Mouse (Mus musculus): ENCODE data around the gene Atpaf1. TPM values are rescaled to one million over a fixed set of nuclear protein-coding genes. Genes with fewer than 3 reads are reported as not detected.

Gene Atpaf1
- polyA plus RNA-seq, 1 experiment: 0.33 TPM

DNA sequence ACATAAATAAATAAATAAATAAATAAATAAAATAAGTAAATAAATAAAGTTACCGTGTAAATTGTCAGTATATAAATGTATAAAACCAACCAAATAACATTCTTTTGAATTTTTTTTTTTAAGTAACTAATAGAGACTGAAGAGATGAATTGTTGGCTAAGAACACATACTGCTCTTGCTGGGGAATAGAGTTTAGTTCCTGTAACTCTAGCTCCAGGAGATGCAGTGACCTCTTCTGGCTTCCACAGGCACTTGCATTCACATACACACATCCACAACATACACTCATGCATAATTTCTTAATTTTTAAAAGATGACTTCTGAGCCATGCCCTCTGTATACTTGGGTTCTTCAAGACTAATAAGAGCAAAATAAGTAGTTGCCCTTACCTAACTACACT lies 29.8 kb upstream of the Atpaf1 start:
- Histone ChIP-seq H3K9me3 (ENCODE audit: control insufficient read depth, low read length) (no peaks in the 10 kb centered on the region), H3K27me3 (ENCODE audit: control insufficient read depth) (no peaks in the 10 kb centered on the region), H3K4me1 (ENCODE audit: control insufficient read depth) (no peaks in the 10 kb centered on the region), H3K36me3 (ENCODE audit: control insufficient read depth) (peaks cover 74% of the 10 kb centered on the region), H3K4me3 (replicated peaks) (no peak overlapping the region)
- TF ChIP-seq TAL1 (IDR thresholded peaks at IDR 0.05; ENCODE audit: low read length) (no peak), GATA1 (IDR thresholded peaks at IDR 0.05; ENCODE audit: low read length) (no peak)

DNA sequence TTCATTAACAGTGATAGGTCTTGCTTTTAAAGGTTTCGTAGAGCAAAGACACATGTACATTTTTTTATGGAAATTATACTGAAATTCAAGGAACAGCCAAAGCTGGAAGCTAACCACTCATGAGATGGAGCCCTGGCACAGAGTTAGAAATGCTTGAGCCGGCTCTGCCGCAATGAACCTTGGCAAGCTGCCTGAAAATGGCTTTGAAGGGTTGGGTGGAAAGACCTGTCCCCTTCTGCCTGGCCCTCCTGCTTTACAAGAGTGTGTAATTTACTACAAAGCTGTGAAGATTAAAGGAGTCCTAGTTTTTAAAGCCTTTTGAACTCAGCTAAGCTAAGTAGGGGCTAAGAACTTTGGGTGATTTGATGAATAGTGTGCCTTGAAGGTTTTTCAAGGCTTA lies 23.4 kb upstream of the Atpaf1 start:
- Histone ChIP-seq H3K36me3 (ENCODE audit: control insufficient read depth) (peaks cover 79% of the 10 kb centered on the region), H3K9me3 (ENCODE audit: control insufficient read depth, low read length) (no peaks in the 10 kb centered on the region)

DNA sequence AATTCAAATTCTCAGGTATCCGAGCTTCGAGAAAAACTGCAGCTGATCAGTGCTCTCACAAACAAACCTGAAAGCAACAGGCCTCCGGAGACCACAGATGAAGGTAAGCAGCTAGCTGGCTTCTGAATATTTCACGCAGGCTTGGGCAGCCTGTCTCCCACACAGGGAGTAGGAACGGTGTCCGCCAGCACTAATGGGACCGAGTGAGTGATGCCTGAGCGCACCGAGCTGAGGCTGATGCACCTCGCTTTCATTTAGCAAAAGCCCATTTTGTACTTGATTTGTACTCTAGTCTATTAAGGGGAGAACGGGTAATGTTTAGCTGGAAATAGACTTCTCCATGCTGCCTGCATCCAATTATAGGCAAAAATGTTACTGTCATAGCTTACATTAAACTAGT lies 20.0 kb upstream of the Atpaf1 start:
- TF ChIP-seq TAL1 (IDR thresholded peaks at IDR 0.05; ENCODE audit: low read length): no peak
- TF ChIP-seq GATA1 (IDR thresholded peaks at IDR 0.05; ENCODE audit: low read length): no peak
- H3K36me3 ChIP-seq (ENCODE audit: control insufficient read depth): peaks cover 80% of the 10 kb centered on the region

More for the DNA sequence above, 23.4 kb upstream of the Atpaf1 start:
- no peak for TF ChIP-seq TAL1 (IDR thresholded peaks at IDR 0.05; ENCODE audit: low read length)
- TF ChIP-seq GATA1 (IDR thresholded peaks at IDR 0.05; ENCODE audit: low read length): no peak
- Histone ChIP-seq H3K27me3 (ENCODE audit: control insufficient read depth) (no peaks in the 10 kb centered on the region), H3K4me1 (ENCODE audit: control insufficient read depth) (no peaks in the 10 kb centered on the region), H3K4me3 (replicated peaks) (no peak overlapping the region)

DNA sequence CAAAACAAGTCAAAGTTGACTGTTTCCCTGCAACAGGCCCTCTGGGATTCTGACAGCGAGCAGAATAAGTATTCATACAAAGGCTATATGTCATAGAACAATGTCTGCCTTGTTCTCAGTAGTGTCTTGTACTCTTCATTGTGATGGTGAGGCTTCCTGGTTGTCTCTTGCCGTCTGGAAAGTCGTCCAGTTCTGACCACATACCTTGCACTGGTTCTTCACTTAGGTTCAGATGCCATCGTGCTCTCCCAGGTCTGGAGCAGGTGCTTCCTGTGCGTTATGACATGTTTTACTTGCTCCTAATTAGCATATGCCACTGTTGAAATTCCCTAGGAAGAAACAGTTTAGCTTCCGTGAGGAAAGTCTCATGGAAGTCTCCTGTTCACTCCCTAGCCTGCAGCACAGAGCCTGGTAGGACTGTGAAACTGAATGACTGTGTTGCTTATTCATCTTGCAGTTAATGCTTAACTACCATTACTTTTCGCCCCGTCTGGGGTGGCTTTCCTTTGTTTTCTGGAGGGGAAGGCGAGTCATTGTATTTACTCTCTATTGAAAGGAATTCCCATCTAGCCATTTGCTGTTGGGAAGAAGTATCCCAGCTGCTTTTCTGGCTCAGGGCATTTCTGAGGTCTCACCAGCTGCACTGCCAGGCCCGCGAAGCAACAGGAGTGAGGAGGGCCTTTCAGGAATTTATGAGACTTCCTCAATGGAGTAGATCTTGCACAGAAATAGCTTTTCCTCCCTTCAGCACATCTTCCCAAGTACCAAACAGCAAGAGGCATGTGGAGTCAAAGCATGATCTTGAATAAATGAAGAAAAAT lies 16.8 kb upstream of the Atpaf1 start:
- TF ChIP-seq TAL1 (IDR thresholded peaks at IDR 0.05; ENCODE audit: low read length) (no peak), GATA1 (IDR thresholded peaks at IDR 0.05; ENCODE audit: low read length) (no peak)
- Histone ChIP-seq H3K4me1 (ENCODE audit: control insufficient read depth) (no peaks in the 10 kb centered on the region), H3K36me3 (ENCODE audit: control insufficient read depth) (peaks cover 82% of the 10 kb centered on the region)

More for the DNA sequence above, 20.0 kb upstream of the Atpaf1 start:
- Histone ChIP-seq H3K4me1 (ENCODE audit: control insufficient read depth) (no peaks in the 10 kb centered on the region), H3K27me3 (ENCODE audit: control insufficient read depth) (no peaks in the 10 kb centered on the region), H3K4me3 (replicated peaks) (no peak overlapping the region), H3K9me3 (ENCODE audit: control insufficient read depth, low read length) (no peaks in the 10 kb centered on the region)

DNA sequence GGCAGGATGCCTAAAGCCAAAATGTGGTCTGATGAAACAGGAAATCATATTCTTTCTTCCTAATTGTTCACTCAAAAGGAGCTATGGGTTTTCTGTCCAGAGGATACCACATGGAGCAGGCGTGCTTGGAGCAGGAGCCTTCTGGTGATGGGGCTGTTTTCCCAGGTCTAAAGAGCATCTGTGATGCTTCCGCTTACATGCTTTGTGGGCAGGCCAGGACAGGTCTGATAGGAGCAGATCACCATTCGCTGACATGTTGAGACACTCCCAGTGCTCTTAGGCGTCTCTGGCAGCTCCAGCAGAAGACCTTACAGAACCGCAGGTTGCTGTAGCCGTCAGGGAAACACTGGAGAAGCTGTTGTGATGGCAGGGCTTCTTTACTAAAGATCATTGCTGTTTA lies 9.6 kb upstream of the Atpaf1 start:
- TF ChIP-seq GATA1 (IDR thresholded peaks at IDR 0.05; ENCODE audit: low read length) (no peak), TAL1 (IDR thresholded peaks at IDR 0.05; ENCODE audit: low read length) (no peak)
- no peaks in the 10 kb centered on the region for H3K4me1 ChIP-seq (ENCODE audit: control insufficient read depth)
- H3K27me3 ChIP-seq (ENCODE audit: control insufficient read depth): no peaks in the 10 kb centered on the region
- H3K9me3 ChIP-seq (ENCODE audit: control insufficient read depth, low read length): no peaks in the 10 kb centered on the region
- no peak overlapping the region for H3K4me3 ChIP-seq (replicated peaks)
- H3K36me3 ChIP-seq (ENCODE audit: control insufficient read depth): peaks cover 60% of the 10 kb centered on the region

More for the DNA sequence above, 16.8 kb upstream of the Atpaf1 start:
- Histone ChIP-seq H3K9me3 (ENCODE audit: control insufficient read depth, low read length) (no peaks in the 10 kb centered on the region), H3K4me3 (replicated peaks) (no peak overlapping the region), H3K27me3 (ENCODE audit: control insufficient read depth) (no peaks in the 10 kb centered on the region)

DNA sequence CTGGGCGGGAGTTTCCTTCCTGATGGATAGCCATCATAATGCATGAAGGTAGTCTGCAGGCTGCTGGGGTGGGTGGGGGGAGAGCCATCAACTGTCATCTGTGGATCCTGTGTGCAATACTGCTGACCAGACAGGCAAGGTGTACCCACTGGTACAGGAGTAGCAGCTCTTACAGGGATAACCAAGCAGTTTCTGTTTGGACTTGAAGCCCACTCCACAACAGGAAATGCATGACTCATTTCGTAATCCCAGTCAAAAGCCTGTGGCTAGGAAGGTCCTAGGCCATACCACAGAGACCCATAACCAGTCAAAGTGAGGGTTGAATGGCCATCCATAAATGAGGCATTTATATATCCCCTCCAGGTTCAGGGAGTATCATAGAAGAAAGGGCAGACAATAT lies 7.0 kb upstream of the Atpaf1 start:
- no peak overlapping the region for H3K4me3 ChIP-seq (replicated peaks)
- no peaks in the 10 kb centered on the region for H3K4me1 ChIP-seq (ENCODE audit: control insufficient read depth)
- no peaks in the 10 kb centered on the region for H3K27me3 ChIP-seq (ENCODE audit: control insufficient read depth)
- TF ChIP-seq TAL1 (IDR thresholded peaks at IDR 0.05; ENCODE audit: low read length) (no peak), GATA1 (IDR thresholded peaks at IDR 0.05; ENCODE audit: low read length) (no peak)
- H3K36me3 ChIP-seq (ENCODE audit: control insufficient read depth): peaks cover 41% of the 10 kb centered on the region
- H3K9me3 ChIP-seq (ENCODE audit: control insufficient read depth, low read length): no peaks in the 10 kb centered on the region

DNA sequence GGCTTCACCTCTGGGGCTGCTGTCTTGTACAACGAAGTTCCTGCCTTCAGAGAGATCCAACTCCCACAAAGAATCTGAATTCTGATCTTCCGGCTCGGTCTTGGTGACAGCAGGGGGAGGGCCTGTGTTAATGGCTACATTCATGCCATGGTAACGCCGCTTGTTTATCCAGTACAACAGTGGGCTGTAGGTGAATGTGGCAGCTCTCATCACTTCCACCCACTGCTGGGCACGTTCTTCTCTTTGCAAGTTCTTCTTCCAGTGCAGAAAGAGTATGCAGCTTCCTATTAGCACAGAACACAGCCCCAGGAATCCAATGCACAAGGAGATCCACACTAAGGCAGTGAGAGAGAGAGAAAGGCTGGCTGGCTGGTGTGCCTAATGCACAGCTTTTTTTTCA lies 4.3 kb upstream of the Atpaf1 start:
- H3K27me3 ChIP-seq (ENCODE audit: control insufficient read depth): no peaks in the 10 kb centered on the region
- TF ChIP-seq TAL1 (IDR thresholded peaks at IDR 0.05; ENCODE audit: low read length): no peak
- TF ChIP-seq GATA1 (IDR thresholded peaks at IDR 0.05; ENCODE audit: low read length): no peak
- peaks cover 18% of the 10 kb centered on the region for H3K36me3 ChIP-seq (ENCODE audit: control insufficient read depth)
- peaks cover 19% of the 10 kb centered on the region for H3K4me1 ChIP-seq (ENCODE audit: control insufficient read depth)
- H3K9me3 ChIP-seq (ENCODE audit: control insufficient read depth, low read length): no peaks in the 10 kb centered on the region
- no peak overlapping the region for H3K4me3 ChIP-seq (replicated peaks)

DNA sequence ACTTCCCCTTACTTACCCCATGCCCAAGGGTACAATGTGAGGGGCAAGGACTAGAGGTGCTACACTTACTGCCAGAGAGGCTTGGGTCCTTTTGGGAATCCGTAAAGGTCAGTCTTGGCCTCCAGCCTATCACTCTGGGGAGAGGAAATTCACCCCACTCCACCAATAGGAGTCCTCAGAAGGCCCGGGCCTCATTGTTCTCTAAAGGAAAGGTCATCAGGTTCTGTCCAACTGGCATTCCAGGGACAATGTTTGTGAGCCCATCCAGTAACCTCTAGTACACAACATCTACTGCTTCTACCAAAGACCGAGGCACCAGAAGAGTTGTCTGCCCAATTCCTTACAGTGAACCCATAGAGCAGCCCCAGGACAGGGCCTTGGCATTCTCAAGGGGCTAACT lies 3.7 kb upstream of the Atpaf1 start, which contains the start of gene Tex38:
Tex38 (minus strand) TSS at position 101 of the 400 bp plus-strand sequence.
- H3K27me3 ChIP-seq (ENCODE audit: control insufficient read depth): no peaks in the 10 kb centered on the region
- TF ChIP-seq TAL1 (IDR thresholded peaks at IDR 0.05; ENCODE audit: low read length) (no peak), GATA1 (IDR thresholded peaks at IDR 0.05; ENCODE audit: low read length) (no peak)

DNA sequence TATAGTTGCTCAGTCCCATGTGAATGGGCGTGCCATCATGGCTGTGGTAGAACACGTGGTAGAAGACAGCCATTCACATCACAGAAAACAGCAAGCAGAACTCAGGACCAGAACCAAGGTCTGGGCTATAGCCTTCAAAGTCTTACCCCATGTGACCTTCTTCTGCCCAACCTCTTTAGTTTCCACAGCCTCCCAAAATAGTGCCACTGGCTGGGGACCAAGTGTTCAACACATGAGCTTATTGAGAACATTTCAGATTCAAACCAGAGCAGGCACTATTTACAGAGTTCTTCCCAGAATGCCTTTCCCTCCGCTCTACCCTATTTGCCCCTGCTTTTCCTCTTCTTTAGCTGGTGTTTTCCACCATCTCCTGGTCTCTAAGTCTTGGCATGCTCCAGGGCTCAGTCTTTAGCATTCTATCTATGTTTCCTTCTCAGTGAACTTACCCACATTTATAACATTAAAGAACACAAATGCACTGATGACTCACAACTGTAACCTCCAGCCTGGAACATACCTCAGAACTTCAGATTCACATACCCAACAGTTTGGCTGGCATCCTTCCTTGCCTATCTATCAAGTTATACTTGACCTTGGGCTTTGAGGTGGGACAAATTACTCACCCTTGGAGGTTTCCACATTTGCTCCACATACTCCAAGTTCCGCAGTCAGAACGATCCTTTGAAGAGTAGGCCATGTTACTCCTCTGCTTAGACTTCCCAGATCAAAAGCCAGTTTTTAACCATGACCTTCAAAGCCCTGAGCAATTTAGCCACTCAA lies 2.4 kb upstream of the Atpaf1 start:
- peaks cover 8% of the 10 kb centered on the region for H3K36me3 ChIP-seq (ENCODE audit: control insufficient read depth)
- H3K4me3 ChIP-seq (replicated peaks): no peak overlapping the region

More for the DNA sequence above, 3.7 kb upstream of the Atpaf1 start, which contains the start of gene Tex38:
- H3K4me1 ChIP-seq (ENCODE audit: control insufficient read depth): peaks cover 26% of the 10 kb centered on the region
- H3K4me3 ChIP-seq (replicated peaks): no peak within 1 kb of the TSS
- H3K36me3 ChIP-seq (ENCODE audit: control insufficient read depth): peaks cover 17% of the 10 kb centered on the region
- no peaks in the 10 kb centered on the region for H3K9me3 ChIP-seq (ENCODE audit: control insufficient read depth, low read length)

More for the DNA sequence above, 2.4 kb upstream of the Atpaf1 start:
- no peaks in the 10 kb centered on the region for H3K27me3 ChIP-seq (ENCODE audit: control insufficient read depth)
- H3K4me1 ChIP-seq (ENCODE audit: control insufficient read depth): peaks cover 27% of the 10 kb centered on the region
- TF ChIP-seq TAL1 (IDR thresholded peaks at IDR 0.05; ENCODE audit: low read length) (no peak), GATA1 (IDR thresholded peaks at IDR 0.05; ENCODE audit: low read length) (no peak)
- no peaks in the 10 kb centered on the region for H3K9me3 ChIP-seq (ENCODE audit: control insufficient read depth, low read length)

Data from erythroblast, embryonic 14.5 days (primary cell).